Mouse (Mus musculus) midbrain, embryonic 16.5 days (tissue): ENCODE data around the gene Map3k14. TPM values are rescaled to one million over a fixed set of nuclear protein-coding genes. Genes with fewer than 3 reads are reported as not detected.
A peak's percentile ranks its signal among the peaks of the same experiment; 100 is the strongest.

ENCODE experiments used
- ATAC-seq: fragments of 200-750 bp; cut with Nextera tagmentation; 2 replicates; pipeline ENCODE4 v1.8.0; 2017; ENCODE audit warnings: moderate TSS enrichment
- H3K27ac ChIP-seq: fragments of 300-500 bp; sonication (generic); 2 replicates; pipeline ENCODE4 v1.5.1; 2014; ENCODE audit warnings: mild to moderate bottlenecking, low read length, mixed read lengths
- H3K27me3 ChIP-seq: fragments of 300-500 bp; sonication (generic); 2 replicates; pipeline ENCODE4 v1.6.1; 2014; ENCODE audit warnings: low read depth, low read length, mixed read lengths; ENCODE audit not compliant: control insufficient read depth, insufficient read depth
- H3K36me3 ChIP-seq: fragments of 300-500 bp; sonication (generic); 2 replicates; pipeline ENCODE4 v1.6.1; 2014; ENCODE audit warnings: mild to moderate bottlenecking, low read length, moderate library complexity, mixed read lengths; ENCODE audit not compliant: control insufficient read depth, insufficient read depth
- H3K4me1 ChIP-seq: fragments of 300-500 bp; sonication (generic); 2 replicates; pipeline ENCODE4 v1.6.1; 2014; ENCODE audit warnings: mild to moderate bottlenecking, low read length, mixed read lengths; ENCODE audit not compliant: control insufficient read depth, insufficient read depth
- H3K4me2 ChIP-seq: fragments of 300-500 bp; sonication (generic); 2 replicates; pipeline ENCODE4 v1.6.1; 2014; ENCODE audit warnings: mild to moderate bottlenecking, low read length, mixed read lengths
- H3K4me3 ChIP-seq: fragments of 300-500 bp; sonication (generic); 2 replicates; pipeline ENCODE4 v1.5.1; 2014; ENCODE audit warnings: low read depth, mild to moderate bottlenecking, low read length, moderate library complexity, mixed read lengths
- H3K9ac ChIP-seq: fragments of 300-500 bp; sonication (generic); 2 replicates; pipeline ENCODE4 v1.6.1; 2014; ENCODE audit warnings: low read depth, low read length, mixed read lengths
- H3K9me3 ChIP-seq: fragments of 300-500 bp; sonication (generic); replicated peaks from 2 replicates; pipeline ENCODE4 v1.6.1; 2014; ENCODE audit warnings: mild to moderate bottlenecking, low read length, mixed read lengths; ENCODE audit not compliant: control insufficient read depth, poor library complexity, severe bottlenecking
- WGBS: fragments of 180-500 bp; shearing (Covaris S2); extraction: QIAGEN DNeasy Blood & Tissue Kit; methylation state at CpG from one replicate; pipeline ENCODE4 v1.1.7; 2014; 5-methylcytosine and 5-hydroxymethylcytosine counted together
- polyA plus RNA-seq: library from polyadenylated mRNA; unstranded; fragments of >200 nt; fragmentation: Nextera tagmentation; extraction: Ambion mirVana; gene quantifications from 2 replicates; pipeline ENCODE4 v1.2.1, GENCODE M21; 2015

The Map3k14 gene
- polyA plus RNA-seq, 1 experiment from 2014 or later = 4.4 TPM

GRCm38 (mm10) chr11:103285276-103285675 is 18.0 kb upstream of the Map3k14 start:
- Histone ChIP-seq H3K36me3 (no peaks in the 10 kb centered on the region), H3K9ac (no peak overlapping the region), H3K27me3 (no peaks in the 10 kb centered on the region), H3K4me2 (no peak overlapping the region), H3K4me1 (no peaks in the 10 kb centered on the region), H3K4me3 (no peak overlapping the region), H3K9me3 (no peaks in the 10 kb centered on the region), H3K27ac (no peak overlapping the region)
- WGBS = 83% methylated on average over 10 of the region's 10 CpGs
- no peak for ATAC-seq

DNA sequence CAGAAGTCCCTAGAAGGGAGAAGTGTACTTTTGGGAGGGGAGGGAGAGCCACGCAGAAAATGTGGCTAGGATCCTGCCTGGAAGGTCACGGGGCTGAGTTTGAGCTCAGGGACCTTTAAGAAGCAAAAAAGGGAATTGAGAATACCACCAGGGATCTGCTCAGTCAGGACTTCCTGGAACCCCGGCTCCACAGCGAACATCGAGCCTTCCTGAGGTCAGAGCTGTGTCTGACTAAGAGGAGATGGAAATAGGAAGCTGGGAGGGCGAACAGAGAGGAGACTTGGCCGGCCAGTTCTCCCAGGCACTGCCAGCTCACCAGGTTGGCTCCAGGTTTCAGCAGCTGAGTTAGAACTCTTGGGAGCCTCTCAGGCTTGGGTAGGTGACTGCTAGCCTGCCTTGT is 14.5 kb upstream of the Map3k14 start:
- Histone ChIP-seq H3K4me3 (no peak overlapping the region), H3K27me3 (no peaks in the 10 kb centered on the region), H3K9me3 (no peaks in the 10 kb centered on the region), H3K36me3 (no peaks in the 10 kb centered on the region), H3K4me1 (no peaks in the 10 kb centered on the region), H3K9ac (no peak overlapping the region), H3K4me2 (no peak overlapping the region), H3K27ac (no peak overlapping the region)
- no peak for ATAC-seq
- WGBS = 82% methylated on average over 7 of the region's 7 CpGs

DNA sequence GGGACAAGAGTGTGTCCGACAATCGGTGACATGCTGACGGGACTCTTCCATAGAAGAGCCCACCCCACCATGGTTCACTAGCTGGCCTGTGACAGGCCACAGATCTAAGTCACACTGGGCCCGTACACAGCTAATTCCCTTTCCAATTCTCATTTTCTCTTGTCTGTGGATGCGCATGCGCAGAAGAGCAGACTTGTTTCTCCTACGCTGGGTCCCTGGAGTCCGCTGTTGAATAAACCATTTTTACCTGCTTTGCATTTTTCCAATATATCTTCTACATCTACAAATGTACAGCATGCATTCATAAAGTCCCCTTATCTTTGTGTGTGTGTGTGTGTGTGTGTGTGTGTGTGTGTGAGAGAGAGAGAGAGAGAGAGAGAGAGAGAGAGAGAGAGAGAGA is 9.2 kb upstream of the Map3k14 start:
- Histone ChIP-seq H3K27ac (peak overlapping the region; percentile 36), H3K4me1 (no peaks in the 10 kb centered on the region)

DNA sequence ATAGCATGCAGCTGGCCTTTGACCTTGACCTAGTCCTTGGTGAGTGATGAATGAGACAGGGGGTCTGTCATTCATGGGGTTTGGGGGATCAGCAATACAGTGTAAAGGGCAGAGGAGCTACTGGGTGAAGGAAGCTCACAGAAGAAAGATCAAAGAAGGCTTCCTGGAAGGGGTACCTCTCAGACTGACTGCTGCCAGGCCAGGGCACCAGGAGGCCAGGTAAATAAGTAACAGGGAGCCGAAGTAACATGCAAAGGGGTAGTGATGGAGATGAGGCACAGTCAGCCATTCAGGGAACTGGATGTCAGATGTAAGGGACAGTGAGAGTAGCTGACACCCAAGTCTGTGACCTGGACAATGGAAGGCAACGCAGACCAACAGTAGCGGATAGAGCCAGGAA is 5.6 kb upstream of the Map3k14 start:
- H3K4me1 ChIP-seq = peaks cover 10% of the 10 kb centered on the region
- ATAC-seq = no peak
- no peak overlapping the region for H3K27ac ChIP-seq
- H3K9ac ChIP-seq = no peak overlapping the region
- no peaks in the 10 kb centered on the region for H3K27me3 ChIP-seq
- no peaks in the 10 kb centered on the region for H3K9me3 ChIP-seq
- H3K4me3 ChIP-seq = no peak overlapping the region
- no peaks in the 10 kb centered on the region for H3K36me3 ChIP-seq
- 91% methylated on average over 3 of the region's 3 CpGs for WGBS
- no peak overlapping the region for H3K4me2 ChIP-seq

More for the DNA sequence above, 9.2 kb upstream of the Map3k14 start:
- WGBS = 77% methylated on average over 8 of the region's 8 CpGs
- Histone ChIP-seq H3K4me3 (no peak overlapping the region), H3K27me3 (no peaks in the 10 kb centered on the region), H3K9me3 (no peaks in the 10 kb centered on the region), H3K9ac (no peak overlapping the region), H3K4me2 (no peak overlapping the region), H3K36me3 (no peaks in the 10 kb centered on the region)
- 0 out of 2 replicates have a peak, but pooled peaks have one; percentile 17 for ATAC-seq

DNA sequence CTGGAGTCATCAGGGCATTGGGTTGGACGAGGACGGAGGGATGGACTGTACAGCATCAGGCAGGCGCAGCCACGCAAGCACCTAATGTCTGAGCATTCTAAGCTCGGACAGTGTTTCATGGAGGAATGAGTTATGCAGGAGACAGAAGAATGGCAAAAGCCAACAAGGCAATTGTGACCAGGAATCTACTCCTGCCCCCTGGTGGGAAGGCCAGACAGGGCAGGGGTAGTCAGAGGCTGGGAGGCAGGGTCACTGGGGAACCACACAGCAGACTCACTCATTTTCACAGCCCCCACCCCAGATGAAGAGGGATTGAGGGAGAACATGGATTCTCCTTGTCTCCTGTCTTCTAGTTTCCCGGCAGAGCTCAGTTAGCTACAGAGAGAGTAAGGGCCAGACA is 4.7 kb upstream of the Map3k14 start:
- Histone ChIP-seq H3K9me3 (no peaks in the 10 kb centered on the region), H3K4me3 (no peak overlapping the region), H3K4me1 (peaks cover 10% of the 10 kb centered on the region), H3K9ac (no peak overlapping the region), H3K27ac (no peak overlapping the region), H3K27me3 (no peaks in the 10 kb centered on the region), H3K4me2 (no peak overlapping the region), H3K36me3 (no peaks in the 10 kb centered on the region)
- no peak for ATAC-seq
- 73% methylated on average over 6 of the region's 6 CpGs for WGBS

- no peaks in the 10 kb centered on the region for H3K9me3 ChIP-seq
- H3K36me3 ChIP-seq = no peaks in the 10 kb centered on the region
- H3K4me2 ChIP-seq = no peak overlapping the region
- H3K4me1 ChIP-seq = peaks cover 30% of the 10 kb centered on the region
- H3K27me3 ChIP-seq = no peaks in the 10 kb centered on the region
- no peak for ATAC-seq
- no peak overlapping the region for H3K9ac ChIP-seq
- no peak overlapping the region for H3K27ac ChIP-seq
- no peak overlapping the region for H3K4me3 ChIP-seq
- 82% methylated on average over 5 of the region's 5 CpGs for WGBS
Measured at GRCm38 (mm10) chr11:103269426-103269825, 2.2 kb upstream of the Map3k14 start.

DNA sequence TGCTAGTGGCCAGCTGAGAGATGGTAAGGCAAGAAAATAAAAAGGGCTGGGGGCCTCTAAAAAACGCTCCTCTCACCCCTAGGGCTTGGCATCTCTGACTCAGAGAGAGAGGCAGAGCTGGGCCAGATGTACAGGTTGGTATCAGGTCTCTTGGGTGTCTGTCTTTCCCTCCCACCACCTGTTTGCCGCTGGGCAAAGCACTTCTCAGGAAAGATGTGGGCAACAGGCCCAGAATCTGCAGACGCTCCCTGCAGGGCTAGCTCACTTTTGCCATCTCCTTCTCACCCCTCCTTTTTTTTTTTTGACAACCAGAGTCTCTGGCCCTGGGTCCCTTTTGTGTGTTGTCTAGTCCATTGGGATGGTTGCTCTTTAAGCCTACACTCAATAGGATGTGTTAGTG is 1.6 kb upstream of the Map3k14 start:
- no peak for ATAC-seq

GRCm38 (mm10) chr11:103268350-103268749 is 1.1 kb upstream of the Map3k14 start:
- 82% methylated on average over 4 of the region's 4 CpGs for WGBS
- Histone ChIP-seq H3K27ac (peak overlapping the region; percentile 93), H3K4me2 (peak overlapping the region; percentile 87), H3K4me3 (no peak overlapping the region), H3K27me3 (no peaks in the 10 kb centered on the region), H3K36me3 (no peaks in the 10 kb centered on the region), H3K9ac (no peak overlapping the region), H3K4me1 (peaks cover 39% of the 10 kb centered on the region), H3K9me3 (no peaks in the 10 kb centered on the region)
- ATAC-seq = no peak

More for the DNA sequence above, 1.6 kb upstream of the Map3k14 start:
- H3K36me3 ChIP-seq = no peaks in the 10 kb centered on the region
- WGBS = 85% methylated on average over 3 of the region's 3 CpGs
- H3K4me3 ChIP-seq = no peak overlapping the region
- no peaks in the 10 kb centered on the region for H3K27me3 ChIP-seq
- no peak overlapping the region for H3K4me2 ChIP-seq
- H3K27ac ChIP-seq = no peak overlapping the region
- peaks cover 34% of the 10 kb centered on the region for H3K4me1 ChIP-seq
- H3K9me3 ChIP-seq = no peaks in the 10 kb centered on the region
- H3K9ac ChIP-seq = no peak overlapping the region

DNA sequence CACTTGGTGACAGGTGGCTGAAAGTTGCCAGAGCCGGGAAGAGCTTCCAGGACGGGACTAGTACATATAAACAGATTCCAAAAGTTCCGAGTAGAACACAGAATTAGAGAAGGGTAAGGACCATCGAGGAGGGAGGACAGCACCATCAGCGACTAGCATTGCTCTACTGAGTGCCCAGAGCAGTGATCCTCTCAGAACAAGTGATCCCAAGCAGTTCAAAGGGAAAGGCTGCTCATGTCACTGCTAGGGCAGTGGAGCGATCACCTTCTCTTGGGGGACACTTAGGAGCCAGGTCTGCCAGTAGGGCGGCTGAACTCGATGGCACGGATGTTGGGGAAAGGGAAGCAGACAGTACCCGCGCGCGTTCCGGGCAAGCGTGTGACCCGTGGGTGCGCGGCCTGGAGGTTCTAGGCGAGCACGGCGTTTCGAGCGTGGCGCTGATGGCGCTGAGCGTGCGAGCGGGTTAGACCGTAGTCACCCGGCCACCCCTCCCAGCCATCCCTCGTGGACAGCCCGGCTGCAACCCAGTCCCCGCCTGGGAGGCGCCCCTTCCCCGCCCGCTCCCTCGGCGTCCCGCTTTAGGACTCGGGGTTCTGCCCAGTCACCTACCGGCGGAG is 435 bp downstream of the Map3k14 start:
- no peaks in the 10 kb centered on the region for H3K27me3 ChIP-seq
- peak overlapping the region; percentile 63 for H3K4me3 ChIP-seq
- peak; percentile 76; the same call in 1 of the 2 replicates for ATAC-seq
- peak overlapping the region; percentile 87 for H3K4me2 ChIP-seq
- WGBS = under 1% methylated on average over 42 of the region's 42 CpGs
- no peaks in the 10 kb centered on the region for H3K36me3 ChIP-seq
- peak overlapping the region; percentile 84 for H3K27ac ChIP-seq
- H3K9ac ChIP-seq = peak overlapping the region; percentile 76
- no peaks in the 10 kb centered on the region for H3K9me3 ChIP-seq
- peaks cover 47% of the 10 kb centered on the region for H3K4me1 ChIP-seq
